Mouse (Mus musculus) spleen, adult 2 months (tissue): ENCODE results near the gene Hlx. TPM values are rescaled to one million over a fixed set of nuclear protein-coding genes. Genes with fewer than 3 reads are reported as not detected.

ENCODE experiments used
- DNase-seq, 2 experiments: peaks; one replicate each; pipeline versions ENCODE4 v3.0.0 to v3.0.0-alpha.2; 2012 to 2021; ENCODE audit warnings: low spot score in 2 of 2, low read depth in 1 of 2
- H3K27ac ChIP-seq: fragments of 200-500 bp; 2 replicates; pipeline ENCODE4 v1.5.1; 2012; ENCODE audit warnings: low read length, inconsistent platforms; ENCODE audit not compliant: insufficient read depth
- H3K27me3 ChIP-seq: fragments of 200-500 bp; 2 replicates; pipeline ENCODE4 v1.6.1; 2012; ENCODE audit warnings: mild to moderate bottlenecking, moderate library complexity, low read length, inconsistent platforms; ENCODE audit not compliant: control insufficient read depth, insufficient read depth
- H3K36me3 ChIP-seq: fragments of 200-500 bp; 2 replicates; pipeline ENCODE4 v1.6.1; 2012; ENCODE audit warnings: mild to moderate bottlenecking, low read length, inconsistent platforms; ENCODE audit not compliant: control insufficient read depth, insufficient read depth
- H3K4me1 ChIP-seq: fragments of 200-500 bp; 2 replicates; pipeline ENCODE4 v1.6.1; 2011; ENCODE audit warnings: inconsistent platforms; ENCODE audit not compliant: control insufficient read depth, insufficient read depth, insufficient read length
- H3K4me3 ChIP-seq: fragments of 200-500 bp; 2 replicates; pipeline ENCODE4 v1.5.1; 2011; ENCODE audit warnings: mild to moderate bottlenecking, inconsistent platforms; ENCODE audit not compliant: insufficient read depth, insufficient read length; ENCODE audit errors: extremely low read depth
- CTCF ChIP-seq: fragments of 200-500 bp; IDR thresholded peaks from 2 replicates; pipeline ENCODE4 v1.5.1; 2011; ENCODE audit warnings: mild to moderate bottlenecking, inconsistent platforms; ENCODE audit not compliant: insufficient read depth, insufficient read length, insufficient replicate concordance; ENCODE audit errors: extremely low read depth
- POLR2A ChIP-seq: fragments of 200-500 bp; IDR thresholded peaks from 2 replicates; pipeline ENCODE4 v1.6.1; 2011; ENCODE audit warnings: low read depth, low read length, inconsistent platforms
- WGBS: fragments of 180-500 bp; shearing (Covaris S2); methylation state at CpG from one replicate; pipeline ENCODE4 v1.1.7; 2018; 5-methylcytosine and 5-hydroxymethylcytosine counted together
- polyA plus RNA-seq: library from polyadenylated mRNA; depleted of rRNA; stranded (reverse); fragments of >200 nt; gene quantifications from 2 replicates; pipeline ENCODE4 v1.2.3, GENCODE M21; 2012

Hlx gene
- polyA plus RNA-seq, 1 experiment = 24.1 TPM

- TF ChIP-seq CTCF (no peak), POLR2A (no peak)
- 32% methylated on average over 9 of the region's 9 CpGs for WGBS
- no peak overlapping the region for H3K4me3 ChIP-seq
- H3K36me3 ChIP-seq = no peaks in the 10 kb centered on the region
- no peak for DNase-seq
- H3K27me3 ChIP-seq = peaks cover 28% of the 10 kb centered on the region
- H3K4me1 ChIP-seq = peaks cover 5% of the 10 kb centered on the region; the same call in 1 of the 2 replicates
- H3K27ac ChIP-seq = no peak overlapping the region
Measured at GRCm38 (mm10) chr1:184721121-184721520, 11.3 kb downstream of the Hlx start.

GRCm38 (mm10) chr1:184720162-184721025, 12.0 kb downstream of the Hlx start:
- Histone ChIP-seq H3K4me1 (peaks cover 5% of the 10 kb centered on the region; the same call in 1 of the 2 replicates), H3K36me3 (no peaks in the 10 kb centered on the region), H3K27ac (no peak overlapping the region), H3K27me3 (peaks cover 32% of the 10 kb centered on the region), H3K4me3 (no peak overlapping the region)
- DNase-seq = no peak
- TF ChIP-seq POLR2A = no peak
- no peak for TF ChIP-seq CTCF
- WGBS = 11% methylated on average over 26 of the region's 26 CpGs

- Histone ChIP-seq H3K4me3 (no peak overlapping the region; the same call in 1 of the 2 replicates), H3K36me3 (no peaks in the 10 kb centered on the region), H3K27me3 (peaks cover 31% of the 10 kb centered on the region), H3K27ac (no peak overlapping the region), H3K4me1 (peaks cover 5% of the 10 kb centered on the region; the same call in 1 of the 2 replicates)
- DNase-seq = no peak
- no peak for TF ChIP-seq POLR2A
- no peak for TF ChIP-seq CTCF
- WGBS = 5% methylated on average over 41 of the region's 41 CpGs
Measured at GRCm38 (mm10) chr1:184718261-184719120, 13.9 kb downstream of the Hlx start.

- TF ChIP-seq POLR2A = no peak
- no peak for TF ChIP-seq CTCF
- H3K27me3 ChIP-seq = peaks cover 30% of the 10 kb centered on the region
- no peak overlapping the region for H3K4me3 ChIP-seq
- WGBS = 12% methylated on average over 12 of the region's 12 CpGs
- H3K27ac ChIP-seq = no peak overlapping the region
- no peaks in the 10 kb centered on the region for H3K36me3 ChIP-seq
- DNase-seq = no peak
- H3K4me1 ChIP-seq = peaks cover 5% of the 10 kb centered on the region; the same call in 1 of the 2 replicates
Measured at GRCm38 (mm10) chr1:184717691-184718200, 14.7 kb downstream of the Hlx start.

- Histone ChIP-seq H3K27ac (no peak overlapping the region), H3K4me3 (no peak overlapping the region), H3K36me3 (no peaks in the 10 kb centered on the region), H3K27me3 (peaks cover 30% of the 10 kb centered on the region), H3K4me1 (peaks cover 5% of the 10 kb centered on the region; the same call in 1 of the 2 replicates)
- TF ChIP-seq POLR2A (no peak), CTCF (no peak)
- DNase-seq = no peak
- WGBS = 11% methylated on average over 18 of the region's 18 CpGs
Measured at GRCm38 (mm10) chr1:184717016-184717568, 15.3 kb downstream of the Hlx start.

- no peak overlapping the region for H3K27ac ChIP-seq
- 2% methylated on average over 6 of the region's 6 CpGs for WGBS
- no peak for DNase-seq
- no peaks in the 10 kb centered on the region for H3K36me3 ChIP-seq
- H3K27me3 ChIP-seq = peaks cover 27% of the 10 kb centered on the region
- no peak overlapping the region for H3K4me3 ChIP-seq
- peaks cover 5% of the 10 kb centered on the region; the same call in 1 of the 2 replicates for H3K4me1 ChIP-seq
- TF ChIP-seq CTCF = no peak
Measured at GRCm38 (mm10) chr1:184716117-184716516, 16.3 kb downstream of the Hlx start.
